Mouse (Mus musculus) right cerebral cortex, adult 2 months (tissue): ENCODE data around the gene Gcgr.
"Not testable (repeated sequence)": the region's sequence is repeated elsewhere in the genome, so short reads cannot be mapped to it uniquely, and the experiment has no call there.

Experiments
- DNase-seq, 2 experiments: peaks; one replicate each; pipeline ENCODE4 v3.0.0; 2021 to 2022; ENCODE audit warnings: low spot score in 2 of 2

Gcgr gene

DNA sequence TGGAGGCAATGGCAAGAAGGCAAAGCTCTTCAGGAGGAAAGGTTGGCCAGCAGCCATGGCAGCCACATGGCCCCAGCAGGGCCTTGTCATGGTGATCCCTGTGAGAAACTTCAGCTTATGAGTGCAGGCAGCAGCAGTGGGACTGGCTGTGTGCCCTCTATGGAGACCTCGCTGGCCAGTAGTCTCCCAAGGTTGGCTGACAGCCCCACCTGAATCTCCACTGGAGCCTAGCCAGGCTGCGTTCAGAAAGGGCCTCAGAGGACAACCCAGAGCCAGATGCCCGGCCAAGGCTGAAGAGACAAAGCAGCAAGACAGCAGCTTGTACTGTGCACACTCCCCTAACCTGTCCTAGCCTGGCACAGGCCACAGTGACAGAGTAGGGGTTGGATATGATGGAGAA lies 8.0 kb downstream of the Gcgr start:
- DNase-seq, result no peak

- DNase-seq, result no peak
Measured at GRCm38 (mm10) chr11:120538955-120539284, 8.4 kb downstream of the Gcgr start.

- no peak for DNase-seq
Measured at GRCm38 (mm10) chr11:120539285-120540014, 9.0 kb downstream of the Gcgr start.

DNA sequence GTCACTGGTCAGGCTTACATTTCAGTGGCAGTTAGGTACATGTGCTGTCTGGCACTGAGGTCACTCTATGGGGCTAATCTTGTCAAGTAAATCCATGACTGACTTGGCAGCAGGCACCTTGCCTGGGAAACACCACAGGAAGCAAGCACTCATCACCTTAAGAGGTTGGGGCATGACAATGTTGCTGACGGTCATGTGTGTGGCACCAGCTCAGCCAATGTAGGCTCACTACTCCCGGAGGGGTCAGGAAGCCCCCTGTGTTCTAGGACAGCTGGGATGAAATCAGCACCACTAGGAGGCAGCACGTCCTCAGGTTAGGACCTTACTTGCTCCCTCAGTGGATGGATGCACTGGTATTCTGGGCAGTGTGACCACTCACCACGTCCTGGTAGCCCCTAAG lies 11.4 kb downstream of the Gcgr start:
- no peak for DNase-seq

- no peak for DNase-seq
Measured at GRCm38 (mm10) chr11:120542376-120542775, 11.9 kb downstream of the Gcgr start.

GRCm38 (mm10) chr11:120545964-120546363 lies 15.5 kb downstream of the Gcgr start:
- no peak for DNase-seq

DNA sequence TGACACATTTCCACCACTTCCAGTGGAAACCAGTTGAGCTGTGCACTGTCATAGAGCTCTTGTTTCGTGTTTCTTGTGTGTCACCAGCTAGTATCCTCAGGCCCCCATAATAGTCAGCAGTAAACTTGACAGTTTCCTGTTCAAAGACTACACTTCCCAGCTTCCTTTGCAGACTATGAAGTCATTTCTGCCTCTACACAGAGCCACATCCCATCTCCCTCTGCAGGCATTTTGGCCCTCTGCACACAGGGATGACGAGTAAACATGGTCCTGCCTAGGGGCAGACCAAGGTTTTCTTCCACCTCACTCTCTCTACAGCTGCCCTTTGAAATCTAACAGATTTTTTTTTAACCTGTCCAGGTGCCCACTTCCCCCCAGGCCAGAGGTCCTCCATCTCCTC lies 17.0 kb downstream of the Gcgr start:
- DNase-seq, result no peak

DNA sequence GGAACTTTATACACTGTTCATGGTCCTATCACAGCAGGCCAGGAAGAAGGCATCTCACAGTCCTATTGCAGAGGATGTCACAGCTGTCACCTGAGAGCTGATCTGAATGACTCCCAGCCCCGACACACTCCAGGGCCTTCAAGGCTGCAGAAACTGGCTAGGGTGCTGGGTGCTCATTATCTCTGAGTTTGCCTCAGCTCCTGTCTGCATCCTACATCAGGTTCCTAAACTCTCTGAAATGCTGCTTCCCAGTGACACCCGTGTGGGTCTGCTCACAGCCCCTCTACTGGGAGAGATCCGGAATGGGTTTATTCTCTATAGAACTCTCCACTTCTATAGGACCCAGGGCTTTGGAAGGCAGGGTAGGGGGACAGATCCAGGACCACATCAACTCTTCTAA lies 17.7 kb downstream of the Gcgr start:
- no peak for DNase-seq

- no peak for DNase-seq
Measured at GRCm38 (mm10) chr11:120548786-120549167, 18.3 kb downstream of the Gcgr start.

- DNase-seq, result peak; percentile 91 to 92
Measured at GRCm38 (mm10) chr11:120549168-120549945, 18.9 kb downstream of the Gcgr start, which contains the start of gene Mcrip1. TSS of gene Mcrip1 (minus strand) at chr11:120549727.

GRCm38 (mm10) chr11:120549986-120550809 lies 19.7 kb downstream of the Gcgr start:
- no peak for DNase-seq

DNA sequence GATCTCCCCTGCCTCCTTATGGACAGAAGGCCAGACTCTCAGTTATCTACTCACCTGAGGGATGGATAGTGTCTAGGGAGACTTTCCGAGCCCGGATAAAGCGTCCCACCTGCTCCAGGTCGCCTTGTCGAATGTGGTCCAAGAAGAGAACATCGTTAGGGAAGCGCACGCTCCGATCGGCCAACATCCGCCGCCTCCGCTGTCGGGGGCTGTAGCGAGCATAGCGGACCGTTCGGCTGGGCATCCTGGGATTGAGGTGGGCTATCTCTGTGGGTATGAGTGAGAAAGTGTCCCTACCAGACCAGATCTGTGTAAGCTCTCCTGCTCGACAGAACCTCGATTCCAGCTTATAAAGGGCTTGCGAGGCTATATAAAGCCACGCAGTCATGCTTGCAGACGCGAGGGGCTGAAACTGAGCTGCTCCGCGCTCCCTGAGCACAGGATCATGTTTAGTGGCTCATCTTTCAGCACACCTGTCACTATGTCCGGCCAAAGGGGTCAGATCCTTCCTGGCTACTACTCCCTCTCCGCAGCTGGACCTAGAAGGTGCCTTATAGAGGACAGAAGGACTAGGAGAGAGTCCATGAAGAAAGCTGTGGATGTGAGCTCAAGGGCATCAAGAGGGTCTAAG lies 20.4 kb downstream of the Gcgr start, which contains the start of gene Ppp1r27:
TSS of gene Ppp1r27 (minus strand) at position 323 of the 631 bp plus-strand sequence.
- DNase-seq, result no peak

GRCm38 (mm10) chr11:120552736-120553135 lies 22.2 kb downstream of the Gcgr start:
- DNase-seq, result no peak

- no peak for DNase-seq
Measured at GRCm38 (mm10) chr11:120554834-120555233, 24.3 kb downstream of the Gcgr start.

GRCm38 (mm10) chr11:120555260-120555659 lies 24.8 kb downstream of the Gcgr start:
- DNase-seq, result no peak

DNA sequence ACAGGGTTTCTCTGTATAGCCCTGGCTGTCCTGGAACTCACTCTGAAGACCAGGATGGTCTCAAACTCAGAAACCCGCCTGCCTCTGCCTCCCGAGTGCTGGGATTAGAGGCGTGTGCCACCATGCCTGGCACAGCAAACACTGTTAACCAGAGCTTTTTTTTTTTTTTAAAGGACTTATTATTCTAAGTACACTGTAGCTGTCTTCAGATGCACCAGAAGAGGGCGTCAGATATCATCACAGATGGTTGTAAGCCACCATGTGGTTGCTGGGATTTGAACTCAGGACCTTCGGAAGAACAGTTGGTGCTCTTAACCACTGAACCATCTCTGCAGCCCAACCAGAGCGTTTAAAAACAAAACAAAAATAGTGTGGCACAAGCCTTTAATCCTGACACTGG lies 28.3 kb downstream of the Gcgr start:
- DNase-seq, result not testable (repeated sequence)

DNA sequence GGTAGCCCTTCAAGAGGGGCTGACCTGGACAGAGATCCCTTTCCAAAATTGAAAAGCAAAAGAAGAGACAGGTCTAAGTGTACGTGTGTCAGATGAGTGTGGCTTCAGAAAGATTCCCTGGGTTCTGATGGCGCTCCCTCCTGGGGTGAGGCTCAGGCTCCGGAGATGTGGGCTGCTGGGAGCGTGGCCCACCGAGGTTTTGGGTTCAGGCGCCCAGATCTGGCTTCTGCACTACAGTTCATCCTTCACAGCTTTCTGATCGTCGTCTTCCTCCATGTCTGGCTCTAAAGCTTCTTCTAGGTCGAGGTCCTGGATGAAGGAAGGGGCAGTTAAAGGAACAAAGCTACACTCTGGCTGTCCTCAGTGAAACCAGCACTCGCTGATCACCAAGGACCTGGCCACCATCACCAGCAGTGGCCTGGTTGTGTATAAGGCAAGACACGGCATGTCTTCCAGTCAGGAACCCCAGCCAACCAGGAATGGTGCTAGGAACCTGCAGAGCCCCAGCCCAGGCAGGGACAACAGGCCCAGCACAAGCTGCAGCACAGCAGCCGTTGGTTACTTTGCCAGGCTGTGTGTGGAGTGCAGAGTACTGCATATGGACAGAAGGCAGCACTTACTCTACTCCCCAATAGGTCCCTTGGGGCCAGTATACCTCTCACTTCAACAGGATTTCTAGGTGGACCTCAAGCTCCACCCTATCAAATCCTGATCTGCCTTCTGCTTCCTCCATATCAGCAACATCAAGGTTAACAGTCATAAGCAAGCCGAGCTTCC lies 30.6 kb downstream of the Gcgr start:
- DNase-seq, result no peak

DNA sequence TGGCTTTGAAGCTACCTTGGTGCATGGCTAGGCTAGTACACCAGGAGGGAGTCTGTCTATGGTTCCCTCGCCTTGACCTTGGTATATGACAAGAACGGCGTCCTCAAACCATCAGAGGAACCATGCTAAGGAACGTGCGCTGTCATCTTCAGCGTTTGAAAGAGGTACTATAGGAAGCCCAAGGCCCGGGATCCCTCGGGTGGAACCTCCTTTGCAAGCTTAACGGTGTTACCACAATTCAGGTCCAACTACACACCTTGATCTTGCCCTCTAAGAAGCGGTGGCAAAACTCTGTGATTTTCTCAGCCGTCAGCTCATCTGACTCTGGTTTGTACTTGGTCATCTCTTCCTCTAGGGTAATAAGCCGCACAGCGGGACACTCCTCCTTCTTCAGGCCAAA lies 32.5 kb downstream of the Gcgr start:
- no peak for DNase-seq

GRCm38 (mm10) chr11:120565114-120565513 lies 34.6 kb downstream of the Gcgr start:
- peak; percentile 29 to 36 for DNase-seq

DNA sequence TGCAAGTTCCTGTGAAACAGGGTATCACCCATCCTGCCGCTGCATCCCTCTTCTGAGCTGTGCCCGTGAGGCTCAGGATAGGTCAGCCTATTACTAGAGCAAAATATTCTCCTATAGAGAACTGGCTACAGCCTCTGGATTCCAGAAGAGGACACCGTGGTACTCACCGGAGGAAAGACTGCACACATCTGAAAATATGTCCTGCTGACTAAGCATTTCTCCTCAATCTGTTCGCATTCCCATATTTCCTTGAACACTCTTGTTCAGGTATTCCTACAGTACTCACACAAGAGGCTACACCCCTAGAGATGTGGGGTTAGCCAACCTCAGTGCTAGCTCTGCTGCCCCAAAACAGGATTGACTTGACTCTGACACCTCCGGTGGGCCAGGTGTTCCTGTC lies 37.8 kb downstream of the Gcgr start:
- no peak for DNase-seq

DNA sequence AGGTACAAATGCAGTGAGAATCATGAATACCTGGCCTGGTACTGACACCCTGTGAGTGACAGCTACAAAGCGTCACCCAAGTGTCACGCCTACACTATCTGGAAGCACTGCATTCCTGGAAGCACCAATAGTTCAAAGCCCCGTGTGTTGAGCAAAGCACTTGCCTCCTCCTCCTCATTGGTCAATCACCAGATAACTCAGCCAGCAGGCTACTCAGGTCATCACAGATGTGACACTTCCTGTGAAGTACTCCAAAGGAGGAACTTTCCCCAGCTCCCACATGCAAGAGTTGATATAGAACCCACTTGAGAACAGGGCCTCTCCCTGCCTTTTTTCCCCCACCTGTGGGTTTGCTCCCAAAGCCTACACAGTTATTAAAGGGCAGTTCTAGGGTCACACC lies 40.6 kb downstream of the Gcgr start:
- no peak for DNase-seq
